Mouse (Mus musculus) 3134 (cell line): Measurements from ENCODE around the gene Gdpd3.
"Not testable (repeated sequence)": the region's sequence is repeated elsewhere in the genome, so short reads cannot be mapped to it uniquely, and the experiment has no call there.

Experiments used
- DNase-seq: peaks from one replicate; pipeline ENCODE4 v3.0.0-alpha.2; 2011; ENCODE audit warnings: low spot score; ENCODE audit not compliant: insufficient read length; ENCODE audit errors: extremely low read depth

Gene Gdpd3

GRCm38 (mm10) chr7:126760391-126760802 lies 5.7 kb upstream of the Gdpd3 start:
- peak; percentile 52 for DNase-seq

DNA sequence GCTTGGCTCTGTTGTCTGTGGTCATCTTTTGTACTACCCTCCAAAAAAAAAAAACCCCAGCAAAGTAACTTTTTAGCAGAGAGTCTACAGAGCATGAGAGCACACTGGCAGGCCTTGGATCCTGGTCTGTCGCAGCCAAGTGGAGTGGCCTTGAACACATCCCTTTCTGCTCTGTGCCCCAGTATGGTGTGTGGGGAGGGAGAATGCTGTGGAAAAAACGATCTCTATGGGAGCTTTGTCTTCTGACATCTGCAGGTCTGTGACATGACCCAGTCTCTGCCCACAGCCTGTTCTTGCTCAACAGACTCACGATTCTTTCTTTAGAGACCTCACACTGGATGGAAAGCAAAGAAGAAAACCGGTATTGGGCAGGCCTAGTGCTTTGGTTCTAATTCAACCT lies 5.2 kb upstream of the Gdpd3 start:
- DNase-seq, result no peak

DNA sequence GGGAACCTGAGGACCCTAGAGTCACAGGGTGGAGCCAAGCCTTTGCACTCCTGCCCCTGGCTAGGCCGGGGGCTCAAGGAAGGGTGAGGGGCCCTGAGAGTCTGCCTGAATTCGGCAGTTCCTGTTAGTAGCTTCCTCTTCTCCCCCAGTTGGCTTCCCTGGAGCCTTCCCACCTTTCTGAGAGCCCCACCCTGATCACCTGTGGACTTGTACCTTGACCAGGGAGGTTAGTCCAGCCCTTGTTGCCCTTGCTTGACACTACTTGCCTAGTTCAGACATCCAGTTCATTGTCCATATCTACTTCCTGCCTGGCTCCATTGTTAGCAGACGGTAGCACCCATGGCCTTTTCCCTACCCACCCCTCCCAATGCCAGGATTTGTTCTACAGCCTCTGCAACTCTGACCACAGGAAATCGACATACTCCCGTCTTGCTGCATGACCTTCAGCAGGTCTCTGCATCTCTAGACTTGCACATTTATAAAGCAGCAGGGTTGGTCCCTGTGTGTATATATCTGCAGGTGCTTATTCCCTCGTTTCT lies 4.5 kb upstream of the Gdpd3 start:
- no peak for DNase-seq

DNA sequence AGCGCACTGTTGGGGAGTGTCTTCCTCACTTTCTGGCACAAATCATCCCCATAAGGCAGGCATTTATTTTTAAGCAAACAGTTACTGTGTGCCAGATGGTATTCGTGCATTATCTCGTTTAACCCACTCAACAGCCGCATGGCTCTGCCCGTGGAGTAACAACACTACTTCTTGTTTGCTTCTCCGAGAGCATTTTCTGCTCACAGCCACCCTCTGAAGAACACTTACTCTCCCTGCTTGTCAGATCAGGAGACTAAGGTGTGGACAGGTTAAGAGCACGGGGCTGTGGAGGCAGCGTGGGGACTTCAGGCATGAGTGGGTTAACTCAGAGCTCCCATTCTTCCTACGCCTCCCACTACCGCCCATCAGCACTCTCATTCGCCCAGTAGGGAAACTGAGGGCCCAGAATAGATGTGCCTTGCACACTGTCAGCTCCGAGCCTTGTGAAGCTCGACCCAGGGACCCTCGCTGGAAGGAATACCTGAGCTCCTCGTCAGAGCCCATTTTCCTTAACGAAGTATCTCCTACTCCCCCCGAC lies 3.6 kb upstream of the Gdpd3 start:
- no peak for DNase-seq

DNA sequence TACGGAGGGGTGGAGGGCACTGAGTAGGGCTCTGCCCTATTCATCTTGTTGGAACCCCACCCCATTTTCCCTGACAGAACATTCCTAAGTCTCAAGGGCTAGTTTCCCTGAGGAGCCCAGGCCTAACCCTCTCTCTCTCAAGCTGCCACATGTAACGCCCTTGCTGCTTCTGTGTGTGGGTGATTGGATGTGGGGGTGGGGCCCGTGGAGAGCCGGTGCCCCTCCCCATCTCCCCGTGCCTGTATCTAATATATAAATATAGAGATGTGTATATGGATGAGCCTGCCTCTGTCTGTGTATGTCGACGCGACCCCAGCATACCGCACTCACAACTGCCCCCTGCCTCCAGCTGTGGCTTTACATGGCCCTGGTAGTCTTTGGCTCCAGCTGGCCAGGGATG lies 594 bp upstream of the Gdpd3 start:
- no peak for DNase-seq

DNA sequence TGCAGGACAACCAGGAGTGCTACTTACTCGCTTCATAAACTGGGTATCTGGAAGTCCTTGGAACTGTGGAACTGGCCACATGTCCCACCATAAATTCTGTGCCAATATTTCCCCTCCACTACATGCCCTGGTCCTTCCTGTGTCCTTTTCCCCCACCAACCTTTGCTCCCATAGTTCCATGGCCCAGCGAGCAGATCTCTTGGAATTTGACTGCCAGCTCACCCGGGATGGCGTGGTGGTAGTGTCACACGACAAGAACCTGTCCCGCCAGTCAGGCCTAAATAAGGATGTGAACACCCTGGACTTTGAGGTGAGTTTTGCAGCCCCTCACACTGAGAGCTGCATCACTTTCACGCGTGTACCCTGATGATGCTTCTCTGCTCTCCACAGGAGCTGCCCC lies 867 bp downstream of the Gdpd3 start:
- no peak for DNase-seq

DNA sequence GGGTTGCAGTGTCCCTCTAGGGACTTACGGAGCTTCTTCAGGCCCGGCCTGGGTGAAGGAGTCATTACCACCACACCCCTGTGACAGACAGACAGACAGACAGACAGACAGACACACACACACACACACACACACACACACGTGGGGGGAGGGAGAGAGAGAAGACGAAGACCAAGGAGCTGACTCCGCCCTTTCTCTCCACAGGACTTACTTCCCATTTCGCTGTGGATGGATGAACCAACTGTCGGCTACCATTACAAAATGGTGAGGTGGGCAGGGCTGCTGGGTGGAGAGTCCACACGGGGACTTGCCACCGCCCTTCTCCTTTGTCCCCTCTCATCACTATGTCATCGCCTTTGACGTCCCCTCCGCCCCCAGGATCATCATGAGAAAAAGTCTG lies 4.7 kb downstream of the Gdpd3 start:
- DNase-seq, result no peak

DNA sequence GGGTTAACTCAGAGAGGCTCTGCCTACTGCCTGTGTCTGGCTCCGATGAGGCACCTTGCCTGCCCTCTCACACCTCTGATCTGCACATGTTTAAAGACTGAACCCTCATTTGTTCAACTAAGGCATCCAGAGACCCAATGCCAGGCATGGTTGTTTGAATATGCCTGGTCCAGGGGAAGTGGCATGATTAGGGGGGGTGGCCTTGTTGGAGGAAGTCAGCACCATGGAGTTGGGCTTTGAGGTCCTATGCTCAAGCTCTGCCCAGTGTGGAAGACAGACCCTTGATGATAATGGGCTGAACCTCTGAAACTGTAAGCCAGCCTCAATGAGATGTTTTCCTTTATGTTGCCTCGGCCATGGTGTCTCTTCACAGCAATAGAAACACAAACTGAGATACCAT lies 7.2 kb downstream of the Gdpd3 start:
- no peak for DNase-seq

DNA sequence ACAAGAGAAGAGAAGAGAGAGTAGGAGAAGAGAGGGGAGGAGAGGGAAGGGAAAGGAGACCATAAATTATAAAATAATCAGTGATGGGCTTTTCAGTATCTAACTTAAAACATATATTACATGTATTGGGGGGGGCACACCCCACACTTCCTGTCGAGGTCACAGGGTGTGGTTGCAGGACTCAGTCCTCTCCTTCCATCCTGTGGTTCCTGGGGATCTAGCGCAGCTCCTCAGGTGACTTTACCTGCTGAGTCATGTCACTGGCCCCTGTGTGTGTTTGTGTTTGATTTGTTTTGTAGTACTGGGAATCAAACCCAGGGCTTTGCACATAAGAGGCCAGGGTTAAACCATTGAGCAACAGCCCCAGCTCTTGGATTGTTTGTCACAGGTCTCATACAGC lies 8.3 kb downstream of the Gdpd3 start:
- no peak for DNase-seq

DNA sequence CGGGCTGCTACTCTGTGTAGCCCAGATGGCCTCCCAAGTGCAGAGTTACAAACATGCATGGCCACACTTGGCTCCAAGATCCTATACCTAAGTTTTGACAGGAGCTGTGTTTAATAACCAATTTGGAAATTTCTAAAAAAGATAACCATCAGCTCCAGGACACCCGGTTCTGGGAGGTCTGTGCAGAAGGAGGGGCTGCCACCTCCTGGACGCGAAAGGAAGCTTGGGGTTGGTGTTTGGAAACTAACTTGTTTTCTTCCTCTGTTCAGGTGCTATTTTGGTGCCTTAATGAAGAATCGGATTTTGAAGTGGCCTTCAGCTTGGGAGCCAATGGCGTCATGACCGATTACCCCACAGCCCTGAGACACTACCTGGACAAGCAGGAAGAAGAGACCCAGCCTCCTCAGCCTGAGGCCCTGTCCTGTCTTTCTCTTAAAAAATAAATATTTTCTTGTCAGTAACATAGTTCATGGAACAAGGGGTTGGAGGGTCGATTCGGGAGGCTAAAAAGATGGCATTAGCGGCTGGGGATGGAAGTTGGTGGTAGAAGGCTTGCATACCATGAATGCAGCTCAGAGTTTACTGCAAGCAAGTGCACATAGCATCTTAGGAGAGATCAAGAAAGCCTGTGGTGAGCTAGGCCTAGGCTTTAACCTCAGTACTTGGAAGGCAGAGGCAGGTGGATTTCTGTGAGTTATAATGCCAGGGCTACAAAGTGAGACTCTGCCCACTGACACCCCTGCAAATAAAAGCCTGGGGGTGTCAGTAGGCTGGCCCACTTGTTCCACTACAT lies 9.2 kb downstream of the Gdpd3 start:
- no peak for DNase-seq

DNA sequence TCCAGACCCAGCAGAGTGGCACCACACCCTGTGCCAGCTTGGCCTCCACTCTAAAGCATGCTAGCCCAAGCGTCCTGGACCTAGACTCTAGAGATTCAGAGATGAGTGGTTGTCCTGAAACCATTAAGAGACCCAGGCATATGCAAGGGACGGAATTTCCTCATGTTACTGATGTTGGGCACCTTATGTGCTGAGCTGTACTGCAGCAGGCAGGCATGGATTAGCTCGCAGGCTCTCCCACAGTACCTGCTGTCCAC lies 9.8 kb downstream of the Gdpd3 start:
- no peak for DNase-seq

DNA sequence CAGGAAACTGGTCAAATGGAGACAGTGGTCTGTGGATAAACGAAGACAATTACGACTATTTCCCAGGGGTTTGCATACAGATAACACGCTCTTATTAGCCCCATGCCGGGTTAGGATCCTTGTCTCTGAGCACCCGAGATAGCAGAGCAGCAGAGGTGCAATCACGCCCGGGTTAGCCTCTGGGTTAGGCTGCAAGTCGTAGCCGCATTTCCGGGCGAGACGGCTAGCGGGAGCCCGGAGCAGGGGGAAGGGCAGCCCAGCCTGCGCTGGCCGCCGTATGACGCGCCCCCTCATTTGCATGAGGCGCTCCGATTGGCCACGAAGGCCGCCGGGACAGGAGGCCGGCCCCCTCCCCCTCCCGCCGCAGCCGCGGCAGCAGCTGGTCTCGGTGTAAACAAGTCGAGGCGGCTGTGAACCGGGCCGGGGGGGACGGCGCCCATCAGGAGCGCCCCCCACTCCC lies 10.5 kb downstream of the Gdpd3 start, which contains the start of gene Ypel3:
TSS of gene Ypel3 (plus strand) at position 358 of the 460 bp plus-strand sequence.
- peak; percentile 95 for DNase-seq

DNA sequence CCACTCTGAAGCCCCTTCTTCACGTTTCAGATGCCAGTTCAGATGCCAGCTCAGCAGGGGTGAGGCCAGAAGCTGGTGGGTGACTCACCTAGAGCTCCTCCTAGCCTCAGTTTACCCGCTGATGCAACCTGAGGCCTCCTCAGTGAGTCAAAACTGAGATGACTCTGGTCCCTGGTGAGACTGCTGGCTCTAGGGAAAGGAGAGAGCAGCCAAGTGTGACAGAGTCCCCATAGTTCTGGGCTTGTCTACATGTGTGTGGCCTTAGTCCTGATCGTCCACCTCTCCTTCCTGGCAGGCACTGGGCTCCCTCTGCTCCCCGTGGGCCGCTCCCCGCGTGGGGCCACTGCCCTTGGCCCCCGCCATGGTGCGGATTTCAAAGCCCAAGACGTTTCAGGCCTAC lies 11.3 kb downstream of the Gdpd3 start:
- no peak for DNase-seq

- DNase-seq, result no peak
These were observed 12.0 kb downstream of the Gdpd3 start for GRCm38 (mm10) chr7:126778147-126778546.

- DNase-seq, result not testable (repeated sequence)
These were observed 13.0 kb downstream of the Gdpd3 start for GRCm38 (mm10) chr7:126779101-126779500.

GRCm38 (mm10) chr7:126779983-126780970 lies 14.1 kb downstream of the Gdpd3 start:
- peak; percentile 64 for DNase-seq

DNA sequence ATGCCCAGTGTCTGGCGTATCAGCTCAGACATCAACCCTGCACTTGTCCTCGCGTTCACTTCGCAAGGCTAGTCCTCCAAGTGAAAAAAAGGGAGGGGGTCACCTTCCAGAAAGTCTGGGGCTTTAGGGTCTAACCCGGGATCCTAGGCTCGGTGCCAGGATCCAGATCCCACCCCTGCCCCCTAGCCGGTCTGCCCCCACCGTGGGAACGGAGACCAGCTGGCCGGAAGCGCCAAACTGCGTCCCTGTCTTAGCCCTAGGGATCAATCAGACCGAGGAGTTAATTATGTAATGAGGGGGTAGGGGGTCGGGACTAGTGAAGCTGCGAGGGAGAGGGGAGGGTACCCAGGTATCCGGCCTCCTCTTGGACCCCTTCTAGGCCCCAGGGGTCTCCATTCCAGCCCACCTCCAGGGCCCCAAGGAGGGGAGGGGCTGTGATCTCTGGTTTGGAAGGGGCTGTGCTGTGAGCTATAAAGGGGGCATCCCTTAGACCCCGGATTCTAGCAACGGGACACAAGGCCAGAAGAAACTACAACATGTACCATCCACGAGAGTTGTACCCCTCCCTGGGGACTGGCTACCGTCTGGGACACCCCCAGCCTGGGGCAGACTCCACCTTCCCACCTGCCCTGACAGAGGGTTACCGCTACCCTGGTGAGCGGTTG lies 15.0 kb downstream of the Gdpd3 start, which contains the start of gene Tbx6:
TSS of gene Tbx6 (plus strand) at position 513 of the 665 bp plus-strand sequence.
- no peak for DNase-seq

GRCm38 (mm10) chr7:126781661-126782370 lies 15.7 kb downstream of the Gdpd3 start:
- no peak for DNase-seq

DNA sequence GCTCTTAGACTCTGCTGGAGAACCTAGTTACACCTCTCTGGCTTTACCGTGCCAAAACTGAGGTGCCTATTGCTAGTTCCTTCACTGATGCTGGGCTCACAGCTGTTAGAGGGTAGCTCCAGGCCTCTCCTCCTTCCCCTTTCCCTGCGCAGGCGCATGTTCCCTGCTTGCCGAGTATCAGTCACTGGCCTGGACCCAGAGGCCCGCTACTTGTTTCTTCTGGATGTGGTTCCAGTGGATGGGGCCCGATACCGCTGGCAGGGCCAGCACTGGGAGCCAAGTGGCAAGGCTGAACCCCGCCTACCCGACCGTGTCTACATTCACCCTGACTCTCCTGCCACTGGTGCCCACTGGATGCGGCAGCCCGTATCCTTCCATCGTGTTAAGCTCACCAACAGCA lies 16.6 kb downstream of the Gdpd3 start:
- DNase-seq, result no peak

DNA sequence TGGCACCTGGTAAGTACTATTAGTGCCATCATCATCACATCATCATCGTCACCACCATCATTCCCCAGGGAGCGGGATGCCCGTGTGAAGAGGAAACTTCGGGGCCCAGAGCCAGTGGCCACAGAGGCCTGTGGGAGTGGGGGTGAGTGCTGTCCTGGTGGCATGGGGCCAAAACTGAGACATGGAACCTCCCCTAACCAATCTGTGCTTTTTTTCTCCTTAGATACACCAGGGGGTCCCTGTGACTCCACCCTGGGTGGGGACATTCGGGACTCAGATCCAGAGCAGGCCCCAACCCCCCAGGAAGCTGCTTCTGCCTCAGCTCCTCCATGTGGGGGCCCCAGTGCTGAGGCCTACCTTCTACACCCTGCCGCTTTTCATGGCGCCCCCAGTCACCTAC lies 18.3 kb downstream of the Gdpd3 start:
- DNase-seq, result no peak
